Mouse (Mus musculus): ENCODE measurements at regions not wholly inside any gene's neighbourhood (a gene's known extent, or its start where the extent isn't known, plus 50 kb on each side); places are given as distances from the start of the nearest gene placed in this dataset.

DNA sequence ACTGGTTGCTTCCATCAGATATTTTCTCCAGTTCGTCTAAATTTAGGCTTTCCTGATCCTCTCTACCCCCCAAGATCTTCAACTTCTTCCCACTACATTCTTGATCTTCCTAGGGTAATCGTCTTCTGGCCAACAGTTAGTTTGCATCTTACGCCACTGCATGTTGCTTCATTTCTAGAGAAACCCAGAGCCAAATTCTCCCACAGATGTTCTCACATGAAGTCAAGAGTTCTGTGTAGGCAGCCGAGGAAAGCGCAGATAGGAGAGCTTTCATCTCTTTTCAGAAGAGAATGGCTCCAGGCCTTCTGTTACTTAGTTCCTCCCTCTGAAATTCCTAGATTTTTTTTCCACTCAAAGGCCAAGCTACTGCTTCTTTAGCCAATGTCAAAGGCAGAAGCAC lies 179.9 kb downstream of the Fgf10 start:
- no peak for TF ChIP-seq CTCF (IDR thresholded peaks at IDR 0.05; ENCODE audit: borderline replicate concordance, control insufficient read depth, extremely low read depth, insufficient read depth, low read length, poor library complexity)
- TF ChIP-seq POLR2A (IDR thresholded peaks at IDR 0.05; ENCODE audit: control insufficient read depth, extremely low read depth, insufficient read depth, low read length, poor library complexity), result no peak
- Histone ChIP-seq H3K4me3 (ENCODE audit: control insufficient read depth, insufficient read depth, low read length) (no peak overlapping the region), H3K4me1 (replicated peaks; ENCODE audit: control insufficient read depth, insufficient read depth, low read length) (no peaks in the 10 kb centered on the region), H3K36me3 (ENCODE audit: control insufficient read depth, insufficient read depth, low read length) (no peaks in the 10 kb centered on the region), H3K27ac (ENCODE audit: control insufficient read depth, insufficient read depth, low read length) (no peak overlapping the region), H3K27me3 (ENCODE audit: control insufficient read depth, insufficient read depth, low read length) (no peaks in the 10 kb centered on the region)
- DNase-seq, result no peak
- 91% methylated on average over 5 of the region's 5 CpGs for WGBS

DNA sequence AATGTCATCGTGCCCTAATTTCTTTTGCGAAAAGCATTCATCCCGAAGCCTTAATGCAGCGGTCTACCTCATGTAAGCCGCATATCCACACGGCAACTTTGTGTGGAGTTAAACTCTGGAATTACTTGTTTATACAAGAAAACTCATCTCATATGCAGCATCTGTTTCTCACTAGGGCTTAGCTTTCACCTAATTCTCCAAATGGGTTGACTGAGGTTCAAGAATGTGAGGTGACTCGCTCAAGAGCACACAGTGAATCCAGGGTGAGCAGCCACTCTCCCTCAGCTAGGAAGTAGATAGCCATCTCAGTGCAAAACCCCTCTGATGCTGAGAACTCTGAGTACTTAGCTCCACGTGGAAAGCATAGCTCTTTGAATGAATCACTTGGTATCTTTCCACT lies 181.1 kb downstream of the Fgf10 start:
- Histone ChIP-seq H3K4me3 (ENCODE audit: control insufficient read depth, insufficient read depth, low read length) (no peak overlapping the region), H3K36me3 (ENCODE audit: control insufficient read depth, insufficient read depth, low read length) (no peaks in the 10 kb centered on the region), H3K27me3 (ENCODE audit: control insufficient read depth, insufficient read depth, low read length) (no peaks in the 10 kb centered on the region), H3K4me1 (replicated peaks; ENCODE audit: control insufficient read depth, insufficient read depth, low read length) (no peaks in the 10 kb centered on the region), H3K27ac (ENCODE audit: control insufficient read depth, insufficient read depth, low read length) (no peak overlapping the region)
- WGBS, result 87% methylated on average over 8 of the region's 8 CpGs
- DNase-seq, result no peak
- TF ChIP-seq CTCF (IDR thresholded peaks at IDR 0.05; ENCODE audit: borderline replicate concordance, control insufficient read depth, extremely low read depth, insufficient read depth, low read length, poor library complexity) (no peak), POLR2A (IDR thresholded peaks at IDR 0.05; ENCODE audit: control insufficient read depth, extremely low read depth, insufficient read depth, low read length, poor library complexity) (no peak)

DNA sequence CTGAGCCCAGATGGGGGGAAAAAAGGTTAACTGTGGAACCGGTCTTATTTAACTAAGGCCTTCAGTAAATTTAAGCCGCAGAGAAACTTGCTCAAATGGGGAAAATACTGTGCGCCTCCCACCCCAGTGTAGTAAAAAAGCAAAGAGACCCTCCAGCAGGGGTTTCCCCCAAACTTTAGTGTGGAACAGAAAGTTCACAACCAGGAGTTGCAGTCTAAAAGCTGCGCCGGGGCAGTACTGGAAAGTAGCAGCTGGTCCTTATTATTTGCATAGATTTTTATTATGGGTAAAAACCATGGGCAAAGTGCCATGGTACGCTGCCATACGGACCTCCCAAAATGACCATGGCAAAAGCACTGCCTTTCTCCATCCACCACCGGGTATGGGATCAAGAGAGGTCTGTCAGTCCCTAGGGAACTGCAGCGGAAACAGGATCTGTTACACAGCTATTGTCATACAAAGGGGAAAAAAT lies 216.8 kb downstream of the Fgf10 start:
- H3K4me1 ChIP-seq (replicated peaks; ENCODE audit: control insufficient read depth, insufficient read depth, low read length), result no peaks in the 10 kb centered on the region
- H3K4me3 ChIP-seq (ENCODE audit: control insufficient read depth, insufficient read depth, low read length), result no peak overlapping the region
- 85% methylated on average over 9 of the region's 9 CpGs for WGBS
- H3K27me3 ChIP-seq (ENCODE audit: control insufficient read depth, insufficient read depth, low read length), result no peaks in the 10 kb centered on the region
- no peak overlapping the region for H3K27ac ChIP-seq (ENCODE audit: control insufficient read depth, insufficient read depth, low read length)
- no peak for DNase-seq
- TF ChIP-seq POLR2A (IDR thresholded peaks at IDR 0.05; ENCODE audit: control insufficient read depth, extremely low read depth, insufficient read depth, low read length, poor library complexity) (no peak), CTCF (IDR thresholded peaks at IDR 0.05; ENCODE audit: borderline replicate concordance, control insufficient read depth, extremely low read depth, insufficient read depth, low read length, poor library complexity) (no peak)
- no peaks in the 10 kb centered on the region for H3K36me3 ChIP-seq (ENCODE audit: control insufficient read depth, insufficient read depth, low read length)

DNA sequence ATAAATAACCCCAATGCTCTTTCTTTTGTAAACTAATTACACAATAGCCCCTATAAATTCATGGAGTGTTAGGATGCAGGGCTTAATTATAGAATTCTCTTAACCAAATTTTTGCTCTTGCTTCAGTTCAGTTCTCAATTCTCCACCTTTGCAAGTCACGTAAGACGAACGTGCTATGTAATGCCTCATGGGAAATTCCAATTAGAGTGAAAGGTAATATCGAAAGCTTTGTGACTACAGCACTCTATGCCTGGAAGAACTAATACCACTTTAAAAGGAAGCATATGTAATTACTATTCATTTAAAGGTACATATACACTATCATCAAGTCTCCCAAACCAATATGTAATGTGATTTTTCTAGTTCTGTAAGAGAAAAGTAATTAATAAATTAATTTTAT lies 225.5 kb downstream of the Fgf10 start:
- TF ChIP-seq CTCF (IDR thresholded peaks at IDR 0.05; ENCODE audit: borderline replicate concordance, control insufficient read depth, extremely low read depth, insufficient read depth, low read length, poor library complexity), result no peak
- TF ChIP-seq POLR2A (IDR thresholded peaks at IDR 0.05; ENCODE audit: control insufficient read depth, extremely low read depth, insufficient read depth, low read length, poor library complexity), result no peak
- Histone ChIP-seq H3K36me3 (ENCODE audit: control insufficient read depth, insufficient read depth, low read length) (no peaks in the 10 kb centered on the region), H3K27me3 (ENCODE audit: control insufficient read depth, insufficient read depth, low read length) (no peaks in the 10 kb centered on the region), H3K4me1 (replicated peaks; ENCODE audit: control insufficient read depth, insufficient read depth, low read length) (no peaks in the 10 kb centered on the region), H3K27ac (ENCODE audit: control insufficient read depth, insufficient read depth, low read length) (no peak overlapping the region), H3K4me3 (ENCODE audit: control insufficient read depth, insufficient read depth, low read length) (no peak overlapping the region)
- 95% methylated on average over 4 of the region's 4 CpGs for WGBS
- DNase-seq, result no peak

DNA sequence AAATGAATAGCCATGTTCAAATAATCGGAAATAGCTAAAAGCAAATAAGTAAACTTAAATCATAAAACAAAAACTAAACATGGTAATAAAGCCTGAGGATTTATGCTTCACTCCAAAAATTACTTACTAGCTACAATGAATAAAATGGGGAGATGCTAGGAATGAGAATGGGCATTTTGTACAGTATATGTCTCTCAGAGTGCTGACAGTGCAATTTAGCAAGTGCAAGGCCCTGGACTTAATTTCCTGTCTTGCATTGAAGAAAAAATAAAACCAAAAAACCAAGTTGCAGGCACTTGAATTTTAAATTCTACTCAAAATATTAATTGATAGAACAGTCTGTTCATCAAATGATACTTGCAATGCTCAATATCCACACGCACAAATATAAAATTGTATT lies 232.4 kb downstream of the Fgf10 start:
- H3K36me3 ChIP-seq (ENCODE audit: control insufficient read depth, insufficient read depth, low read length), result no peaks in the 10 kb centered on the region
- H3K4me3 ChIP-seq (ENCODE audit: control insufficient read depth, insufficient read depth, low read length), result no peak overlapping the region
- H3K4me1 ChIP-seq (replicated peaks; ENCODE audit: control insufficient read depth, insufficient read depth, low read length), result no peaks in the 10 kb centered on the region
- WGBS, result 96% methylated on average over 2 of the region's 2 CpGs
- H3K27me3 ChIP-seq (ENCODE audit: control insufficient read depth, insufficient read depth, low read length), result no peaks in the 10 kb centered on the region
- DNase-seq, result no peak
- H3K27ac ChIP-seq (ENCODE audit: control insufficient read depth, insufficient read depth, low read length), result no peak overlapping the region
- no peak for TF ChIP-seq POLR2A (IDR thresholded peaks at IDR 0.05; ENCODE audit: control insufficient read depth, extremely low read depth, insufficient read depth, low read length, poor library complexity)
- TF ChIP-seq CTCF (IDR thresholded peaks at IDR 0.05; ENCODE audit: borderline replicate concordance, control insufficient read depth, extremely low read depth, insufficient read depth, low read length, poor library complexity), result no peak

DNA sequence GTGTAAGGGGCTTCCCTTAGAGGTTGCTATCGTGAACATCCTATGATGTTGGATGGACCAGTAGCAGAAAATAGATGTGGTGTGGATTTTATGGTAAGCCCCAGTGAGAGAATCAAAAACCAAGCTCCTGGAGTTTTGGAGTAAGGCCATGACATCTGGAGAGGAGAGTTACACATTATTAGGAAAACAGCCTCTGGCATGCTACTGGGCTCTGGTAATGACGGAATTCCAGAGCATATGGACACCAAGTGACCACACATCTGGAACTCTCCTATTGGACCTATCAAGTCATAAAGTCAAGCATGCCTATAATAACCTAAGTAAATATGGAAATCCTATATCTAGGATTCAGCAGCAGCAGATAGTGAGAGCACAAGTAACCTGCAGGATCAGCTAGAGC lies 240.8 kb downstream of the Fgf10 start:
- no peak for DNase-seq
- no peaks in the 10 kb centered on the region for H3K36me3 ChIP-seq (ENCODE audit: control insufficient read depth, insufficient read depth, low read length)
- no peak overlapping the region for H3K27ac ChIP-seq (ENCODE audit: control insufficient read depth, insufficient read depth, low read length)
- 94% methylated on average over 2 of the region's 2 CpGs for WGBS
- no peaks in the 10 kb centered on the region for H3K4me1 ChIP-seq (replicated peaks; ENCODE audit: control insufficient read depth, insufficient read depth, low read length)
- no peak overlapping the region for H3K4me3 ChIP-seq (ENCODE audit: control insufficient read depth, insufficient read depth, low read length)
- TF ChIP-seq CTCF (IDR thresholded peaks at IDR 0.05; ENCODE audit: borderline replicate concordance, control insufficient read depth, extremely low read depth, insufficient read depth, low read length, poor library complexity) (no peak), POLR2A (IDR thresholded peaks at IDR 0.05; ENCODE audit: control insufficient read depth, extremely low read depth, insufficient read depth, low read length, poor library complexity) (no peak)
- H3K27me3 ChIP-seq (ENCODE audit: control insufficient read depth, insufficient read depth, low read length), result no peaks in the 10 kb centered on the region

DNA sequence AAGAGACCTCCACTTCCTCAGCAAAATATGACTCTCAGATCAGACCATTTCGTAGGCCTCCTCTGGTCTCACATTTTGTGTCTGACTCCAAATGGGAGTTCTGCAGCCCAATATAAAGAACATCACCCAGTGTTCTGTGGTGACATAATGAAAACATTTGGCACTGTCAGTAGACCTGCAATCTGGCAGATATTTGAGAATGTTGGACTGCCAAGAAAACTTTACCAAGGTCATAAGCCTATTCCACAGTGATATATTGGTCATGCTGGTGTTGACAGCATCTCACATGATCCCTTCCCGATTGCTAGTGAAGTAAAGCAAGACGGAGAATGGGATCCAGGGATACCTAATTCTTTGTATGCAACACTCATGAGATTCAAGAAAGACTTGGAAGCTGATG lies 271.2 kb downstream of the Fgf10 start:
- Histone ChIP-seq H3K27ac (ENCODE audit: control insufficient read depth, insufficient read depth, low read length) (no peak overlapping the region), H3K36me3 (ENCODE audit: control insufficient read depth, insufficient read depth, low read length) (no peaks in the 10 kb centered on the region), H3K4me1 (replicated peaks; ENCODE audit: control insufficient read depth, insufficient read depth, low read length) (no peaks in the 10 kb centered on the region), H3K27me3 (ENCODE audit: control insufficient read depth, insufficient read depth, low read length) (no peaks in the 10 kb centered on the region), H3K4me3 (ENCODE audit: control insufficient read depth, insufficient read depth, low read length) (no peak overlapping the region)
- DNase-seq, result no peak
- TF ChIP-seq CTCF (IDR thresholded peaks at IDR 0.05; ENCODE audit: borderline replicate concordance, control insufficient read depth, extremely low read depth, insufficient read depth, low read length, poor library complexity) (no peak), POLR2A (IDR thresholded peaks at IDR 0.05; ENCODE audit: control insufficient read depth, extremely low read depth, insufficient read depth, low read length, poor library complexity) (no peak)
- WGBS, result 88% methylated on average over 3 of the region's 3 CpGs

Measured in thymus, adult 2 months (tissue).